Mouse (Mus musculus) hindbrain, postnatal 0 days (tissue): ENCODE results near the gene 1700019N19Rik. TPM values are rescaled to one million over a fixed set of nuclear protein-coding genes. Genes with fewer than 3 reads are reported as not detected.

ENCODE experiments used
- ATAC-seq: fragments of 200-750 bp; cut with Nextera tagmentation; 2 replicates; pipeline ENCODE4 v1.8.0; 2017; ENCODE audit warnings: mild to moderate bottlenecking, moderate TSS enrichment, moderate library complexity
- DNase-seq: peaks from one replicate; pipeline ENCODE4 v3.0.0-alpha.2; 2015; ENCODE audit warnings: low spot score
- H3K27ac ChIP-seq: fragments of 300-500 bp; sonication (generic); 2 replicates; pipeline ENCODE4 v1.5.1; 2014; ENCODE audit warnings: mild to moderate bottlenecking
- H3K27me3 ChIP-seq: fragments of 300-500 bp; sonication (generic); 2 replicates; pipeline ENCODE4 v1.6.1; 2014; ENCODE audit warnings: low read length, mixed read lengths; ENCODE audit not compliant: insufficient read depth
- H3K36me3 ChIP-seq: fragments of 300-500 bp; sonication (generic); 2 replicates; pipeline ENCODE4 v1.6.1; 2014; ENCODE audit warnings: low read length, mixed read lengths; ENCODE audit not compliant: insufficient read depth
- H3K4me1 ChIP-seq: fragments of 300-500 bp; sonication (generic); 2 replicates; pipeline ENCODE4 v1.6.1; 2014; ENCODE audit warnings: antibody characterized with exemption, low read length, mixed read lengths; ENCODE audit not compliant: insufficient read depth
- H3K4me2 ChIP-seq: fragments of 300-500 bp; sonication (generic); 2 replicates; pipeline ENCODE4 v1.6.1; 2014; ENCODE audit warnings: low read depth, mild to moderate bottlenecking, low read length, moderate library complexity, mixed read lengths
- H3K4me3 ChIP-seq: fragments of 300-500 bp; sonication (generic); 2 replicates; pipeline ENCODE4 v1.5.1; 2014; ENCODE audit warnings: low read length
- H3K9ac ChIP-seq: fragments of 300-500 bp; sonication (generic); replicated peaks from 2 replicates; pipeline ENCODE4 v1.6.1; 2014; ENCODE audit warnings: mild to moderate bottlenecking, low read length, moderate library complexity, mixed read lengths
- H3K9me3 ChIP-seq: fragments of 300-500 bp; sonication (generic); 2 replicates; pipeline ENCODE4 v1.6.1; 2016; ENCODE audit warnings: low read length, mixed read lengths
- CTCF ChIP-seq: IDR thresholded peaks from 2 replicates; pipeline ENCODE4 v1.5.1; 2016; ENCODE audit warnings: antibody characterized with exemption, control low read depth, low read depth
- WGBS: fragments of 180-500 bp; shearing (Covaris S2); extraction: QIAGEN DNeasy Blood & Tissue Kit; methylation state at CpG from one replicate; pipeline ENCODE4 v1.1.7; 2014; 5-methylcytosine and 5-hydroxymethylcytosine counted together
- polyA plus RNA-seq: library from polyadenylated mRNA; unstranded; fragments of >200 nt; fragmentation: Nextera tagmentation; extraction: Ambion mirVana; gene quantifications from 2 replicates; pipeline ENCODE4 v1.2.1, GENCODE M21; 2015
- total RNA-seq: library from RNA; depleted of rRNA; stranded (reverse); fragments of >200 nt; gene quantifications from 2 replicates; pipeline ENCODE4 v1.2.3, GENCODE M21; 2014; rRNA removed

The 1700019N19Rik gene
- total and polyA plus RNA-seq, 2 experiments from 2014 or later: not detected

GRCm38 (mm10) chr19:58750822-58751221, 43.4 kb downstream of the 1700019N19Rik start:
- Histone ChIP-seq H3K36me3 (no peaks in the 10 kb centered on the region), H3K4me2 (no peak overlapping the region), H3K4me3 (no peak overlapping the region), H3K9me3 (no peaks in the 10 kb centered on the region), H3K9ac (no peak overlapping the region), H3K4me1 (no peaks in the 10 kb centered on the region), H3K27ac (no peak overlapping the region), H3K27me3 (no peaks in the 10 kb centered on the region)
- no peak for DNase-seq
- ATAC-seq: no peak
- TF ChIP-seq CTCF: no peak
- 71% methylated on average over 2 of the region's 2 CpGs for WGBS

DNA sequence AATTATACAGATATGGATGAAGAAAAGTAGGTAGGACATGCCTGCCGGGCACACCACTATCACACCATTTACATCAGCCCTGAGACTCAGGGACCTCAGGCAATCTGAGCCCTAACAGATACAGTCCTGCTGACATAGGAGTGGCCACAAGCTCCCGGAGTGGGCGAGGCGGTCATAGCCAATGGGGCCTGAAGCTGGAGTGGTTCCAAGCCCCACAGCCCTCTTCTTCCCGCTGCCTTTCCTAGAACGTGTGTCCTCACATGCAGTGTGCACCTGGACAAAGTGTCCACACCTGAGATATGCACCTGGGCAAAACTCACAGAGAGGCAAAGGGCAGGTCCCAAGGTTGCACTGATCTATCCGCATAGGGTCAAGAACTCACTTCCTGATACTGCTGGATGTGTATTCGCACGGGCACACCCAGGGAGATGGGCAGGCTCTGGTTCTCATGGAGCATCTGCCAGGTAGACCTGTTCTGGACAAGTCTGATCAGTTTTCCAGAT, 46.7 kb downstream of the 1700019N19Rik start:
- no peaks in the 10 kb centered on the region for H3K27me3 ChIP-seq
- H3K9me3 ChIP-seq: no peaks in the 10 kb centered on the region
- H3K27ac ChIP-seq: no peak overlapping the region
- ATAC-seq (no peak), DNase-seq (no peak)
- no peaks in the 10 kb centered on the region for H3K36me3 ChIP-seq
- 89% methylated on average over 9 of the region's 9 CpGs for WGBS
- no peak overlapping the region for H3K4me2 ChIP-seq
- no peak overlapping the region for H3K4me3 ChIP-seq
- no peak for TF ChIP-seq CTCF
- H3K9ac ChIP-seq: no peak overlapping the region
- no peaks in the 10 kb centered on the region for H3K4me1 ChIP-seq

DNA sequence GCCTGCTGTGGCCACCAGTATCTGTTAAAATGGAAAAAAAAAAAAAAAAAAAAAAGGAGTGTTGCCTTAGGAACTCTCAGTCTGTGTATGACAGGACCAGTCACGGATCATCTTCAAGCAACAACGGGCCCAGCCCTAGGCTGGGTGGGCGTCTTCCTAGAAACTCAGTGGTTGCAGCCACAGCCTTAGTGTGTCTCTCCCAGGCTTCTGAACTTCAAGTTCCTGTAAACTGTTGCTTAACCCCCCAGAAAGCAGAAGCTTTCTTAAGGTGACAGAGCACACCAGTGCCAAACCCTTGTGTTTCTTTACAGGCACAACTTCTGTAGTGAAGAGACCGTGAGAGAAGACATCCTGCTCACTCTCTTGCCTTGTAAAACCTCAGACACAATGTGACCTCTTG, 50.5 kb downstream of the 1700019N19Rik start:
- H3K27me3 ChIP-seq: no peaks in the 10 kb centered on the region
- TF ChIP-seq CTCF: no peak
- ATAC-seq (no peak), DNase-seq (no peak)
- H3K36me3 ChIP-seq: no peaks in the 10 kb centered on the region
- no peak overlapping the region for H3K9ac ChIP-seq
- H3K9me3 ChIP-seq: no peaks in the 10 kb centered on the region
- no peak overlapping the region for H3K4me3 ChIP-seq
- H3K4me1 ChIP-seq: no peaks in the 10 kb centered on the region
- H3K27ac ChIP-seq: no peak overlapping the region
- no peak overlapping the region for H3K4me2 ChIP-seq
- 75% methylated on average over 4 of the region's 4 CpGs for WGBS

DNA sequence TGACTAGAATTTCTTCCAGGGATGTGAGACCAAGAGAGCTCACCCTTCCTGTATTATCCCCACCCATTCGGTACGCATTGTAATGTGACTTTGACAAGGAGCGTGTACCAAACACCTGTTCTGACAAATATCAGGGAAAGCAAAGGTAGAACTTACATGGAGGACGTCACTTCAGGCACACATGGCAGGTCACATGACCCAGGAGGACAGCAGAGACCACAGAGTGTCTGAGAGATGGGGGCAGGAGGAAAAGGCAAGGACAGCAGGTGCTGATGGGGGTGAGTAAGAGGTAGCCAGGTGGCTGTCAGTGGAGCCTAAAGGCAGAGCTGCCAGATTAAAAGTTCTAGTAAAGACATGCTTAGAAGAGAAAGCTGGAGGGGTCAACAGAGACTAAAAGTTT, 51.5 kb downstream of the 1700019N19Rik start:
- no peak for TF ChIP-seq CTCF
- Histone ChIP-seq H3K27me3 (no peaks in the 10 kb centered on the region), H3K9me3 (no peaks in the 10 kb centered on the region), H3K36me3 (no peaks in the 10 kb centered on the region), H3K9ac (no peak overlapping the region), H3K4me1 (no peaks in the 10 kb centered on the region), H3K4me2 (no peak overlapping the region), H3K4me3 (no peak overlapping the region), H3K27ac (no peak overlapping the region)
- no peak for ATAC-seq
- no peak for DNase-seq
- WGBS: 90% methylated on average over 4 of the region's 4 CpGs

DNA sequence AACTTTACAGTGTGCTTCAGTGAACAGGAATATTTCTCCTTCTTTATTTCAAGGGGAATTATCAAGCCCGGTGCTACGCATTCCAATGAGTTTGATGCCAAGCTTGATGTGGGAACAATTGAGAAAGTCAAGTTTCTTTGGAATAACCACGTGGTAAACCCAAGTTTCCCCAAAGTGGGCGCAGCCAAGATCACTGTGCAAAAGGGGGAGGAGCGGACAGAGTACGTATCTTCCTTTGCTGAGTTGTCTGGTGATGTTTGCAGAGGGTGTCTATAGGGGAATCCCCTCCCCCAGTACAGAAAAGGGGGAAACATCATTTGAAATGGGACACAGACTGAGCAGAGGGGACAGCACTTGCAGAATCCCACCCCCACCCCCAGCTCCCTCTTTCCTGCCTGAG, 53.2 kb downstream of the 1700019N19Rik start:
- WGBS: 46% methylated on average over 6 of the region's 6 CpGs
- no peak for TF ChIP-seq CTCF

DNA sequence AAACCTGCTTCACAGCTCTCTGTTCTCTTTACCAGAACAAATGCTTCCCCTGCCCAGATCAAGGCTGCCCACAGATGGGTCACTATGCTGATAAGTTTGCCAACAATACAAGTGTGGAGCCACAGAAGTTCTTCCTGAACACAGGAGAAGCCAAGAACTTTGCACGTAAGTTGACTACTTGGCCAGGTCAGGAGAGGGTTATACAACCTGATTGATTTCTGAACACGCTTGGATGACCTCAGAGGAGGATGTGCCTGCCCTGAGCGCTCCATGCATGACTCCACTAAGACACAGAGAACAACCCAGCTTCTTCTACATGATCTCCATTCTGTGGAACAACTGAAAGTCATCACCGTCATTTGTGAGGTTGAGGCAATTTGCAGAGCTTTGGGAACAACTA, 56.1 kb downstream of the 1700019N19Rik start:
- Histone ChIP-seq H3K9me3 (no peaks in the 10 kb centered on the region), H3K36me3 (no peaks in the 10 kb centered on the region), H3K4me3 (no peak overlapping the region), H3K4me1 (no peaks in the 10 kb centered on the region), H3K9ac (no peak overlapping the region), H3K4me2 (no peak overlapping the region), H3K27ac (no peak overlapping the region), H3K27me3 (no peaks in the 10 kb centered on the region)
- DNase-seq (no peak), ATAC-seq (no peak)
- WGBS: 88% methylated on average over 4 of the region's 4 CpGs
- TF ChIP-seq CTCF: no peak

More for the DNA sequence above, 53.2 kb downstream of the 1700019N19Rik start:
- H3K4me3 ChIP-seq: no peak overlapping the region
- DNase-seq: no peak
- H3K4me2 ChIP-seq: no peak overlapping the region
- no peaks in the 10 kb centered on the region for H3K27me3 ChIP-seq
- ATAC-seq: no peak
- no peak overlapping the region for H3K9ac ChIP-seq
- no peak overlapping the region for H3K27ac ChIP-seq
- H3K4me1 ChIP-seq: no peaks in the 10 kb centered on the region
- H3K36me3 ChIP-seq: no peaks in the 10 kb centered on the region
- no peaks in the 10 kb centered on the region for H3K9me3 ChIP-seq

Other genes with a start within 250 kb of the 1700019N19Rik start
- 0.65 and 1.3 TPM in 2 replicates for gene Pnlip, start 142.0 kb downstream of the 1700019N19Rik start, total RNA-seq
- gene Pnlip, start 142.0 kb downstream of the 1700019N19Rik start, polyA plus RNA-seq: 1.4 and 1.5 TPM in 2 replicates
- not detected in 2 replicates for gene Pnliprp1, start 65.6 kb downstream of the 1700019N19Rik start, total RNA-seq
- not detected in 2 replicates for gene Pnliprp1, start 65.6 kb downstream of the 1700019N19Rik start, polyA plus RNA-seq
- gene Pnliprp2, start 34.7 kb downstream of the 1700019N19Rik start, total RNA-seq: not detected in 2 replicates
- not detected in 2 replicates for gene Pnliprp2, start 34.7 kb downstream of the 1700019N19Rik start, polyA plus RNA-seq
- 1.5 and 2.0 TPM in 2 replicates for gene Eno4, start 149.0 kb upstream of the 1700019N19Rik start, total RNA-seq
- gene Eno4, start 149.0 kb upstream of the 1700019N19Rik start, polyA plus RNA-seq: 1.3 and 1.5 TPM in 2 replicates
- gene Hspa12a, start 149.2 kb upstream of the 1700019N19Rik start, total RNA-seq: 70.8 and 84.6 TPM in 2 replicates
- 52.8 and 56.1 TPM in 2 replicates for gene Hspa12a, start 149.2 kb upstream of the 1700019N19Rik start, polyA plus RNA-seq